Mouse (Mus musculus) lung, adult 2 months (tissue): ENCODE data around the gene Nebl. TPM values are rescaled to one million over a fixed set of nuclear protein-coding genes. Genes with fewer than 3 reads are reported as not detected.

Source experiments
- DNase-seq: peaks from one replicate; pipeline ENCODE4 v3.0.0; 2022
- H3K4me1 ChIP-seq: fragments of 200-500 bp; 2 replicates; pipeline ENCODE4 v1.6.1; 2011; ENCODE audit warnings: low read length; ENCODE audit not compliant: control insufficient read depth, insufficient read depth
- H3K4me3 ChIP-seq: fragments of 200-500 bp; replicated peaks from 2 replicates; pipeline ENCODE3; 2011; ENCODE audit warnings: low read depth, mild to moderate bottlenecking, control low read depth, low read length; ENCODE audit errors: extremely low read depth
- CTCF ChIP-seq: fragments of 200-500 bp; IDR thresholded peaks from 2 replicates; pipeline ENCODE4 v1.5.1; 2011; ENCODE audit warnings: mild to moderate bottlenecking, low read length, control low read depth; ENCODE audit not compliant: insufficient read depth
- POLR2A ChIP-seq: fragments of 200-500 bp; IDR thresholded peaks from 2 replicates; pipeline ENCODE4 v1.6.1; 2011; ENCODE audit warnings: low read depth, mild to moderate bottlenecking, control low read depth, low read length, borderline replicate concordance; ENCODE audit errors: extremely low read depth
- WGBS: fragments of 180-500 bp; shearing (Covaris S2); methylation state at CpG from one replicate; pipeline ENCODE4 v1.1.7; 2018; 5-methylcytosine and 5-hydroxymethylcytosine counted together
- polyA plus RNA-seq: library from polyadenylated mRNA; depleted of rRNA; stranded (reverse); fragments of >200 nt; gene quantifications from 2 replicates; pipeline ENCODE4 v1.2.3, GENCODE M21; 2012

Gene Nebl
- polyA plus RNA-seq, 1 experiment: 182 TPM

- TF ChIP-seq CTCF (no peak), POLR2A (no peak)
- Histone ChIP-seq H3K4me3 (no peak overlapping the region), H3K4me1 (peaks cover 6% of the 10 kb centered on the region)
- WGBS: 57% methylated on average over 2 of the region's 2 CpGs
- DNase-seq: no peak
Measured at GRCm38 (mm10) chr2:17710083-17710482, 21.2 kb downstream of the Nebl start.

GRCm38 (mm10) chr2:17705964-17706363 lies 25.3 kb downstream of the Nebl start:
- DNase-seq: no peak
- H3K4me3 ChIP-seq: no peak overlapping the region
- 74% methylated on average over 5 of the region's 5 CpGs for WGBS
- TF ChIP-seq CTCF: no peak
- no peak for TF ChIP-seq POLR2A
- H3K4me1 ChIP-seq: peaks cover 3% of the 10 kb centered on the region; the same call in 1 of the 2 replicates

DNA sequence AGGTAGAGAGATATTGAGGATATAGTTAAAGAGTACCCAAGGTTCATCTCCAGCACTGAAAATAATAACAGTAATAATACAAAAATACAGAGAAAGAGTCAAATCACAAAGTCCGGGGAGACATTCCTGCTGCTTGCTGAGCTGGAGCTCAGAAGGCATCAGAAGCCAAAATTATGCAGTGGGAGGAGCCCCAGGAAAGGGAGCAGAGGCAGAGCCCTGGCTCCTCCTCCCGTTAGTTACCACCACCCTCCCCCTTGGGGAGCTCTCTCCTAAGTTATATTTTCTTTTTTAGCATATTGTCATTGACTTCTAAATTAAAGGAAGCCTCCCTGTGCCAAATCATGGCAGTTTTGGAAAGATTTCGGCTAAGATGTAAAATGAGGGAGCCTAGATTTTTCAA lies 25.8 kb downstream of the Nebl start:
- no peak for DNase-seq
- H3K4me1 ChIP-seq: peaks cover 3% of the 10 kb centered on the region; the same call in 1 of the 2 replicates
- TF ChIP-seq CTCF (no peak), POLR2A (no peak)
- H3K4me3 ChIP-seq: no peak overlapping the region
- 59% methylated on average over 3 of the region's 3 CpGs for WGBS

DNA sequence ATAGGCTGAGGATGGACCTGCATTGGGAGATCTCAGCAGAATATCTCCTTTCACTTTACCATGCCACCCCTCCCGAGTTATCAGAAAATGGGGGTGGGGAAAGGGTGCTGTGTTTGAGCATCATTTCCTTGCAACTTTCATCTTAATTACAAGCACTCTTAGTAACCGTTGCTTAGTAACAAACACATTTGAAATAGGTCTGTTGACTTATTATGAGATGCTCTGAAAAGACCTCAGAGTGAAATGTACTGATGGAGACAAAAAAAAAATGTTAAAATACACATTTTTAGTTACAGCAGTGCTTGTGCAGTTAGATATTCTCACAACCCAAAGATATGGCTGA lies 28.1 kb downstream of the Nebl start:
- Histone ChIP-seq H3K4me1 (peaks cover 3% of the 10 kb centered on the region; the same call in 1 of the 2 replicates), H3K4me3 (no peak overlapping the region)
- WGBS: 70% methylated on average over 2 of the region's 2 CpGs
- DNase-seq: no peak
- no peak for TF ChIP-seq POLR2A

GRCm38 (mm10) chr2:17702481-17703169 lies 28.6 kb downstream of the Nebl start:
- whole genome bisulfite sequencing: 51% methylated on average over 7 of the region's 7 CpGs
- peaks cover 3% of the 10 kb centered on the region; the same call in 1 of the 2 replicates for H3K4me1 ChIP-seq
- no peak overlapping the region for H3K4me3 ChIP-seq
- DNase-seq: no peak
- no peak for TF ChIP-seq CTCF
- no peak for TF ChIP-seq POLR2A

DNA sequence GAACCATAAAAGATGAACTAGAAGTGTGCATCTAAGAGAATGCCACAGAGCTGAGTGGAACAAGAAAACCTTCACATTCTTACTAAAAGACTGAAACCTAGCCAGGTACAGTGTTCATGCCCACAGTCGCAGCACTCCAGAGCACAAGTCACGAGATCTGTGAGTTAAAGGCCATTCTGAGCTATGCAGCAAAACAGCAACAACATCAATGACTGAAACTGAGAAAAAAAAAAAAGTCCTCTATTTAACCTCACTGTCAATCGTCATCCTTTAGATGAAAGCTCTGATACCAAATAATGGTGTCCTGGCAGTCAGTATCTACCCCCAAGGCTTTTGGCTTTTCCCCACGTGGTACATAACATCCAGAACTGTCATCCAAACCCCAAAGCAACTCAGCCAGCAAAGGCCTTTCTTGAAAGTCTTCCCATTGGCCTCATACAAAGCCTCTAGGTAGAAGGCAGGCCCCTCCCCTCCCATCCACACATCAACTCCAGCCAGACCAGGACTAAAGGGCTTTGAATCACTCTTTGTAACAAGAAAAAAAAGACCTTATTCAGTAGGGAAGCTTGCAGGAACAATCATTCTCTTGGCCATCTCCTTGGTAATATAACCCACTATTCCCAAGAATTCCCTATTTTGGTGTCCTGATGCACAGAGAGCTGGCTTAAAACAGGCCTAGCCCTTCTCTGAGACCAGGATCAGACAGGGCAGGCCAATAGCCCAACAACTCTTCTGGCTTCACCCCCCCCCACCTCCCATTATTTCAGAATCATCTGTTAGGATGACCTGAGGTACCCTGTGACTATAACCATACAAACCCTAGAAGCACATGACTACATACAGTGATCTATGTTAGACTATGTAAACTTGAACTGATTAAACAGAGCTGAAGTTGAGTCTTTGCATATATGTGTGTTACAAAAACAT lies 32.8 kb downstream of the Nebl start:
- 55% methylated on average over 4 of the region's 4 CpGs for WGBS
- DNase-seq: no peak
- H3K4me1 ChIP-seq: peaks cover 3% of the 10 kb centered on the region; the same call in 1 of the 2 replicates
- no peak for TF ChIP-seq POLR2A
- TF ChIP-seq CTCF: no peak
- H3K4me3 ChIP-seq: no peak overlapping the region

GRCm38 (mm10) chr2:17692926-17693325 lies 38.3 kb downstream of the Nebl start:
- TF ChIP-seq CTCF: no peak
- no peak for TF ChIP-seq POLR2A
- WGBS: 77% methylated on average over 2 of the region's 2 CpGs
- DNase-seq: no peak
- no peak overlapping the region for H3K4me3 ChIP-seq
- H3K4me1 ChIP-seq: no peaks in the 10 kb centered on the region

- TF ChIP-seq CTCF (no peak), POLR2A (no peak)
- 56% methylated on average over 5 of the region's 5 CpGs for WGBS
Measured at GRCm38 (mm10) chr2:17690264-17690663, 41.0 kb downstream of the Nebl start.

GRCm38 (mm10) chr2:17687141-17687540 lies 44.1 kb downstream of the Nebl start:
- H3K4me1 ChIP-seq: peaks cover 4% of the 10 kb centered on the region
- TF ChIP-seq CTCF: no peak
- TF ChIP-seq POLR2A: no peak
- no peak for DNase-seq

More at GRCm38 (mm10) chr2:17690264-17690663, 41.0 kb downstream of the Nebl start:
- DNase-seq: no peak
- no peak overlapping the region for H3K4me3 ChIP-seq
- peaks cover 2% of the 10 kb centered on the region for H3K4me1 ChIP-seq

DNA sequence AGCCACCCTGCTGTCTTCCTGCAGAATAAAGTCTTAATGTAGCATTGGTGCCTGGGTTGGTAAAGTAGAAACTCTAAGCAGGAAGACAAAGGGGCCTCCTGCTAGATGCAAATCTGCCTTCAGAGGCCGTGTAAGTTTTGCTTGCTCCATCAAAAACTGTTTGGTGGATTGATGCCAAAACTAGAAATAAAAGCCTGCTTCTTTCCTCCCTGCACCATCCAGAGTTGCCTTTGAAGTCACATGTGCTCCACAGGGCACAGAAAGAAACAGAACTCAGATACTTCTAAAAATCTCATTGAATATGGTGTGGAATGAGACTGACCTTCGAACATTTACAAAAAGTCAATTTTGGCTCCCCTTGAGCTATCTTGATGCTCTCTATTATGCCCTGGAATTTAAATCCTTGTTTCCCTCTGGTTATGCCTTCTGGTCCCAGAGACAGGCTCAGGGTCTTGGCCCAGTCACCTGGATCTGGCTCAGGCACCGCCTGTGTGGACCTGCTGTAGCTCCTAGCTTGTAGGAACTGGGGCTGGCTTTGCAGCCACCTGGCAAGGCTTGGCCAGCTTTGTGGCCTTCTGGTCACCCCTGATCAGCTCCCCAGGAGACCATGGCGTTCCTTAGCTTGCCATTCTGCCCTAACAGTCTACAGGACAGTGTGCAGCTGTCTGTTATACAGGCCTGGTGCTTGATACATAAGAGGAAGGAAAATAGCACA lies 47.8 kb downstream of the Nebl start:
- no peak for DNase-seq
- WGBS: 58% methylated on average over 4 of the region's 4 CpGs
- Histone ChIP-seq H3K4me1 (peaks cover 4% of the 10 kb centered on the region), H3K4me3 (no peak overlapping the region)
- TF ChIP-seq CTCF (no peak), POLR2A (no peak)

More at GRCm38 (mm10) chr2:17687141-17687540, 44.1 kb downstream of the Nebl start:
- WGBS: 87% methylated on average over 6 of the region's 6 CpGs
- H3K4me3 ChIP-seq: no peak overlapping the region
